Mouse (Mus musculus): Measurements from ENCODE around the gene Tango6.

DNA sequence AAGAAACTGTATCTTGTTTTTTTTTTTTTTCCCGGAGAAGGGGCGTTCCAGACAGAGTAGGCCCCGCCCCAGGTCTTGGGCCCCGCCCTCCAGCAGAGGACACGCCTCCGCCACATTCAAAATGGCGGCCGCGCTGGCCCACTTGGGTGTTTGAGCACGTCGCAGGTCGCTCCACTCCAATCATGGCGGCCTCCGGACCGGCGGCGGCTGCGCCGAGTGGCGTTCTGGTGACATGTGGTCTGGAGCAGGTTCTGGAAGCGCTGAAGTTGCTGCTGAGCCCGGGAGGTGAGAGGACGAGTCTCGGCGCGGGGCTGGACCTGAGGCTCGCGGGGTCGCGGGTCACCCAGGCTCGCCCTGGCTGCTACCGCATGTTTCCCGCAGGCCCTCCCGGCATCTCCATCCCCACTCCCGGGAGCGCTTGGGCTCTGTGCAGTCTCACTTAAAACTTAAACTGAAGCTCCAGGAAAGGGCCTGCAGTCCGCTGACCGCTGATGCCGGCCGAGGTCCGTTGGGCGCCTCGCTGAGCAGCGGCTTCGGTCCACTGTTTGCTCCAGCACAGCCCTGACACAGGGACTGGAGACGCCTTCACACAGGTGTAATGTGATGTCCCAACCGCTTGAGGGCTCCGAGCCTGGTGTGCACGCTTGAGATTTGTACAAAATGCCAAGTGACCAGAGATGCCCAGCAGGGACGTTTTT lies at the start of gene Tango6:
- TF ChIP-seq CTCF (IDR thresholded peaks at IDR 0.05; ENCODE audit: low read depth, low read length) = peak; percentile 64
- peak; percentile 93 for TF ChIP-seq POLR2A (IDR thresholded peaks at IDR 0.05; ENCODE audit: insufficient read depth, low read length)
- no peak for TF ChIP-seq EP300 (IDR thresholded peaks at IDR 0.05; ENCODE audit: insufficient read depth, low read depth, low read length)
